Mouse (Mus musculus) liver, postnatal 0 days (tissue): ENCODE results near the gene Acot2. TPM values are rescaled to one million over a fixed set of nuclear protein-coding genes. Genes with fewer than 3 reads are reported as not detected.
A peak's percentile ranks its signal among the peaks of the same experiment; 100 is the strongest.

Experiments
- ATAC-seq: fragments of 200-750 bp; cut with Nextera tagmentation; 2 replicates; pipeline ENCODE4 v1.8.0; 2017; ENCODE audit warnings: mild to moderate bottlenecking, moderate library complexity
- DNase-seq: peaks from one replicate; pipeline ENCODE4 v3.0.0-alpha.2; 2016
- H3K27ac ChIP-seq: fragments of 300-500 bp; sonication (generic); 2 replicates; pipeline ENCODE4 v1.5.1; 2014; ENCODE audit warnings: antibody characterized with exemption, moderate library complexity, mild to moderate bottlenecking, low read depth
- H3K27me3 ChIP-seq: fragments of 300-500 bp; sonication (generic); 2 replicates; pipeline ENCODE4 v1.6.1; 2014; ENCODE audit warnings: low read length, control low read depth, mixed read lengths; ENCODE audit not compliant: insufficient read depth
- H3K36me3 ChIP-seq: fragments of 300-500 bp; sonication (generic); replicated peaks from 2 replicates; pipeline ENCODE4 v1.6.1; 2014; ENCODE audit warnings: mild to moderate bottlenecking, control low read depth, low read length, moderate library complexity, mixed read lengths; ENCODE audit not compliant: insufficient read depth
- H3K4me1 ChIP-seq: fragments of 300-500 bp; sonication (generic); 2 replicates; pipeline ENCODE4 v1.6.1; 2014; ENCODE audit warnings: antibody characterized with exemption, mild to moderate bottlenecking, control low read depth; ENCODE audit not compliant: insufficient read depth
- H3K4me2 ChIP-seq: fragments of 300-500 bp; sonication (generic); 2 replicates; pipeline ENCODE4 v1.6.1; 2014; ENCODE audit warnings: low read depth, mild to moderate bottlenecking, low read length, moderate library complexity, mixed read lengths
- H3K4me3 ChIP-seq: fragments of 300-500 bp; sonication (generic); 2 replicates; pipeline ENCODE4 v1.5.1; 2014; ENCODE audit warnings: low read depth, low read length
- H3K9ac ChIP-seq: fragments of 300-500 bp; sonication (generic); replicated peaks from 2 replicates; pipeline ENCODE4 v1.6.1; 2014; ENCODE audit warnings: mild to moderate bottlenecking, moderate library complexity
- H3K9me3 ChIP-seq: fragments of 300-500 bp; sonication (generic); 2 replicates; pipeline ENCODE4 v1.6.1; 2016; ENCODE audit warnings: mild to moderate bottlenecking, control low read depth, low read length, mixed read lengths
- CTCF ChIP-seq: sonication (generic); IDR thresholded peaks from 2 replicates; pipeline ENCODE4 v1.5.1; 2016; ENCODE audit warnings: antibody characterized with exemption, low read depth
- EP300 ChIP-seq: IDR thresholded peaks from 2 replicates; pipeline ENCODE4 v1.6.1; 2016; ENCODE audit warnings: antibody characterized with exemption, low read depth, mild to moderate bottlenecking
- WGBS: fragments of 180-500 bp; shearing (Covaris S2); extraction: QIAGEN DNeasy Blood & Tissue Kit; methylation state at CpG from one replicate; pipeline ENCODE4 v1.1.7; 2014; ENCODE audit not compliant: insufficient replicate concordance; 5-methylcytosine and 5-hydroxymethylcytosine counted together
- polyA plus RNA-seq: library from polyadenylated mRNA; unstranded; fragments of >200 nt; fragmentation: Nextera tagmentation; extraction: Ambion mirVana; gene quantifications from 2 replicates; pipeline ENCODE4 v1.2.1, GENCODE M21; 2015

Acot2 gene
- polyA plus RNA-seq, 1 experiment from 2014 or later, result 39.4 TPM

- TF ChIP-seq EP300, result no peak
- TF ChIP-seq CTCF, result no peak
- ATAC-seq, result no peak
- H3K9ac ChIP-seq, result no peak overlapping the region
- no peaks in the 10 kb centered on the region for H3K36me3 ChIP-seq
- peak overlapping the region; percentile 77; the same call in 1 of the 2 replicates for H3K4me3 ChIP-seq
- 0 out of 2 replicates have a peak overlapping the region, but pooled peaks have one; percentile 88 for H3K27ac ChIP-seq
- H3K27me3 ChIP-seq, result no peaks in the 10 kb centered on the region
- WGBS, result 36% methylated on average over 4 of the region's 4 CpGs
- peaks cover 35% of the 10 kb centered on the region for H3K4me1 ChIP-seq
- DNase-seq, result no peak
- peak overlapping the region; percentile 98; the same call in 1 of the 2 replicates for H3K4me2 ChIP-seq
- no peaks in the 10 kb centered on the region for H3K9me3 ChIP-seq
These were observed 38.6 kb upstream of the Acot2 start for GRCm38 (mm10) chr12:83949043-83949442.

- no peak for DNase-seq
- Histone ChIP-seq H3K27me3 (no peaks in the 10 kb centered on the region), H3K27ac (peak overlapping the region; percentile 88), H3K9me3 (no peaks in the 10 kb centered on the region), H3K9ac (peak overlapping the region; percentile 79), H3K4me2 (peak overlapping the region; percentile 98), H3K4me3 (peak overlapping the region; percentile 77), H3K4me1 (peaks cover 35% of the 10 kb centered on the region), H3K36me3 (no peaks in the 10 kb centered on the region)
- no peak for TF ChIP-seq EP300
- no peak for TF ChIP-seq CTCF
- WGBS, result 17% methylated on average over 11 of the region's 11 CpGs
- no peak for ATAC-seq
These were observed 37.7 kb upstream of the Acot2 start for GRCm38 (mm10) chr12:83949776-83950492.

- DNase-seq, result peak; percentile 87
- H3K27me3 ChIP-seq, result no peaks in the 10 kb centered on the region
- H3K36me3 ChIP-seq, result no peaks in the 10 kb centered on the region
- H3K27ac ChIP-seq, result peak within 1 kb of the TSS; percentile 88
- no peaks in the 10 kb centered on the region for H3K9me3 ChIP-seq
- peaks cover 35% of the 10 kb centered on the region for H3K4me1 ChIP-seq
- no peak for TF ChIP-seq EP300
- no peak for TF ChIP-seq CTCF
- peak within 1 kb of the TSS; percentile 79 for H3K9ac ChIP-seq
- ATAC-seq, result peak; percentile 89
- H3K4me2 ChIP-seq, result peak within 1 kb of the TSS; percentile 98
- under 1% methylated on average over 36 of the region's 37 CpGs for WGBS
- H3K4me3 ChIP-seq, result peak within 1 kb of the TSS; percentile 77
These were observed 37.2 kb upstream of the Acot2 start, which contains the start of gene Riox1 for GRCm38 (mm10) chr12:83950493-83950839. Gene Riox1 (plus strand): TSS chr12:83950608.

GRCm38 (mm10) chr12:83950840-83951701, 36.6 kb upstream of the Acot2 start:
- Histone ChIP-seq H3K27me3 (no peaks in the 10 kb centered on the region), H3K4me3 (peak overlapping the region; percentile 77), H3K36me3 (no peaks in the 10 kb centered on the region), H3K9ac (peak overlapping the region; percentile 79), H3K27ac (peak overlapping the region; percentile 88), H3K4me1 (peaks cover 35% of the 10 kb centered on the region), H3K4me2 (peak overlapping the region; percentile 98), H3K9me3 (no peaks in the 10 kb centered on the region)
- DNase-seq, result peak; percentile 55
- ATAC-seq, result peak; percentile 58
- TF ChIP-seq CTCF, result no peak
- no peak for TF ChIP-seq EP300
- WGBS, result under 1% methylated on average over 105 of the region's 116 CpGs

- peaks cover 35% of the 10 kb centered on the region for H3K4me1 ChIP-seq
- peak overlapping the region; percentile 79 for H3K9ac ChIP-seq
- H3K4me2 ChIP-seq, result peak overlapping the region; percentile 98
- ATAC-seq (0 out of 2 replicates have a peak, but pooled peaks have one; percentile 4), DNase-seq (peak; percentile 26)
- no peak for TF ChIP-seq EP300
- TF ChIP-seq CTCF, result no peak
- WGBS, result 39% methylated on average over 32 of the region's 32 CpGs
- peak overlapping the region; percentile 77 for H3K4me3 ChIP-seq
- H3K9me3 ChIP-seq, result no peaks in the 10 kb centered on the region
- no peaks in the 10 kb centered on the region for H3K36me3 ChIP-seq
- no peaks in the 10 kb centered on the region for H3K27me3 ChIP-seq
- H3K27ac ChIP-seq, result no peak overlapping the region
These were observed 35.7 kb upstream of the Acot2 start for GRCm38 (mm10) chr12:83951711-83952575.
